Mouse (Mus musculus): ENCODE measurements around the gene Glmp.

GRCm38 (mm10) chr3:88287110-88287509, 37.7 kb upstream of the Glmp start, which contains the start of gene Gm38392:
- TF ChIP-seq CTCF (IDR thresholded peaks at IDR 0.05; ENCODE audit: control insufficient read depth, insufficient read depth, low read length): no peak
- TF ChIP-seq POLR2A (IDR thresholded peaks at IDR 0.05; ENCODE audit: borderline replicate concordance, control insufficient read depth, low read depth, low read length): no peak

Data from bone marrow, adult 2 months (tissue).